Mouse (Mus musculus): ENCODE results near the gene Emc9. TPM values are rescaled to one million over a fixed set of nuclear protein-coding genes. Genes with fewer than 3 reads are reported as not detected.
A peak's percentile ranks its signal among the peaks of the same experiment; 100 is the strongest.

The Emc9 gene
- polyA plus RNA-seq, 1 experiment from 2014 or later: 22.5 TPM

DNA sequence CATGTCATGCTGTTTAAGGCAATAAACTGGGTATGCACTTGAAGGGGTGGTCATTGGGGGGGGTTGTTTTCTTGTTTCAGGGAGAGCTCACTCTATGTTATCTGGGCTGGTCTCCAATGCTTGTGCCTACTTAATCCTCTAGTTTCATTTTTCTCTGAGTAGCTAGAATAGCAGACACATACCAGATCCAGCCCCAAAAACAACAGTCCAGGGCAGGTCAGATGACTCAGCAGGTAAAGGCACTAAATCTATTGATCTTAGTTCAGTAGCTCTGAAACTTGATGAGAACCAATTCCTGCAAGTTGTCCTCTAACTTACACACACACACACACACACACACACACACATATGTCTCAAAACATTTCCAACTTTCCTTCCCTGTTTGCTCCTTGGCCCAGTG lies 13.3 kb downstream of the Emc9 start:
- Histone ChIP-seq H3K27me3 (ENCODE audit: control insufficient read depth, insufficient read depth, low read depth, low read length) (no peaks in the 10 kb centered on the region), H3K9me3 (replicated peaks; ENCODE audit: control insufficient read depth, low read length) (no peaks in the 10 kb centered on the region), H3K4me2 (ENCODE audit: low read depth, low read length) (no peak overlapping the region), H3K4me1 (ENCODE audit: control insufficient read depth, low read depth, low read length) (peaks cover 13% of the 10 kb centered on the region), H3K9ac (ENCODE audit: low read depth, low read length) (no peak overlapping the region), H3K36me3 (ENCODE audit: control insufficient read depth, insufficient read depth) (peaks cover 19% of the 10 kb centered on the region), H3K27ac (ENCODE audit: low read length) (peak overlapping the region; percentile 23), H3K4me3 (ENCODE audit: low read depth, low read length) (no peak overlapping the region)
- no peak for ATAC-seq (ENCODE audit: low read depth)

DNA sequence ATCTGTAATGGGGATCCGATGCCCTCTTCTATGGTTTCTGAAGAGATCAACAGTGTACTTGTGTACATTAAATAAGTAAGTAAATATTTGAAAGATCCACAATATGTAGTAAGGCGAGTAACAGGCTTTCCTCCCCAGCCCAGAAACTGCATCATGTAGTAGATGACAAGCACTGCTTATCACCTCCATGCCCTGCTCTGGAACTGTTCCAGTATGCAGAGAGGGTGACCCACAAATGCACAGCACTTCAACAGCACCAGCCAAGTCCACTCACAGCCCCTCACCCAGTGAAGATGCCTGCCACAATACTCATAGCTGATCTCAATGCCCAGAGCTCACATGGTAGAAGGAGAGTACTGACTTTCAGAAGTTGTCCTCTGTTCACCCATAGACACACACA lies 14.5 kb downstream of the Emc9 start:
- H3K27ac ChIP-seq (ENCODE audit: low read length): no peak overlapping the region

GRCm38 (mm10) chr14:55567496-55567895 lies 17.6 kb downstream of the Emc9 start:
- Histone ChIP-seq H3K9ac (ENCODE audit: low read depth, low read length) (no peak overlapping the region), H3K27me3 (ENCODE audit: control insufficient read depth, insufficient read depth, low read depth, low read length) (no peaks in the 10 kb centered on the region), H3K4me1 (ENCODE audit: control insufficient read depth, low read depth, low read length) (peaks cover 9% of the 10 kb centered on the region), H3K4me3 (ENCODE audit: low read depth, low read length) (no peak overlapping the region), H3K4me2 (ENCODE audit: low read depth, low read length) (no peak overlapping the region), H3K36me3 (ENCODE audit: control insufficient read depth, insufficient read depth) (peaks cover 45% of the 10 kb centered on the region), H3K9me3 (replicated peaks; ENCODE audit: control insufficient read depth, low read length) (no peaks in the 10 kb centered on the region), H3K27ac (ENCODE audit: low read length) (no peak overlapping the region)
- 69% methylated on average over 3 of the region's 3 CpGs for WGBS (ENCODE audit: insufficient replicate concordance)
- ATAC-seq (ENCODE audit: low read depth): no peak

More for the DNA sequence above, 14.5 kb downstream of the Emc9 start:
- Histone ChIP-seq H3K4me3 (ENCODE audit: low read depth, low read length) (no peak overlapping the region), H3K9ac (ENCODE audit: low read depth, low read length) (no peak overlapping the region), H3K9me3 (replicated peaks; ENCODE audit: control insufficient read depth, low read length) (no peaks in the 10 kb centered on the region), H3K27me3 (ENCODE audit: control insufficient read depth, insufficient read depth, low read depth, low read length) (no peaks in the 10 kb centered on the region), H3K36me3 (ENCODE audit: control insufficient read depth, insufficient read depth) (peaks cover 31% of the 10 kb centered on the region), H3K4me1 (ENCODE audit: control insufficient read depth, low read depth, low read length) (peaks cover 9% of the 10 kb centered on the region), H3K4me2 (ENCODE audit: low read depth, low read length) (no peak overlapping the region)
- WGBS (ENCODE audit: insufficient replicate concordance): 69% methylated on average over 2 of the region's 2 CpGs
- ATAC-seq (ENCODE audit: low read depth): no peak

GRCm38 (mm10) chr14:55565748-55566147 lies 19.4 kb downstream of the Emc9 start:
- Histone ChIP-seq H3K27ac (ENCODE audit: low read length) (no peak overlapping the region), H3K27me3 (ENCODE audit: control insufficient read depth, insufficient read depth, low read depth, low read length) (no peaks in the 10 kb centered on the region), H3K9ac (ENCODE audit: low read depth, low read length) (no peak overlapping the region), H3K36me3 (ENCODE audit: control insufficient read depth, insufficient read depth) (peaks cover 45% of the 10 kb centered on the region), H3K4me1 (ENCODE audit: control insufficient read depth, low read depth, low read length) (peaks cover 12% of the 10 kb centered on the region), H3K9me3 (replicated peaks; ENCODE audit: control insufficient read depth, low read length) (no peaks in the 10 kb centered on the region), H3K4me2 (ENCODE audit: low read depth, low read length) (no peak overlapping the region), H3K4me3 (ENCODE audit: low read depth, low read length) (no peak overlapping the region)
- WGBS (ENCODE audit: insufficient replicate concordance): 71% methylated on average over 3 of the region's 3 CpGs
- no peak for ATAC-seq (ENCODE audit: low read depth)

- no peak overlapping the region for H3K27ac ChIP-seq (ENCODE audit: low read length)
- H3K4me1 ChIP-seq (ENCODE audit: control insufficient read depth, low read depth, low read length): peaks cover 18% of the 10 kb centered on the region
- H3K27me3 ChIP-seq (ENCODE audit: control insufficient read depth, insufficient read depth, low read depth, low read length): no peaks in the 10 kb centered on the region
- H3K4me2 ChIP-seq (ENCODE audit: low read depth, low read length): no peak overlapping the region
- 76% methylated on average over 11 of the region's 11 CpGs for WGBS (ENCODE audit: insufficient replicate concordance)
- H3K36me3 ChIP-seq (ENCODE audit: control insufficient read depth, insufficient read depth): peaks cover 35% of the 10 kb centered on the region
- no peak for ATAC-seq (ENCODE audit: low read depth)
- no peak overlapping the region for H3K4me3 ChIP-seq (ENCODE audit: low read depth, low read length)
- no peaks in the 10 kb centered on the region for H3K9me3 ChIP-seq (replicated peaks; ENCODE audit: control insufficient read depth, low read length)
- no peak overlapping the region for H3K9ac ChIP-seq (ENCODE audit: low read depth, low read length)
Measured at GRCm38 (mm10) chr14:55563249-55563648, 21.9 kb downstream of the Emc9 start.

GRCm38 (mm10) chr14:55561860-55562259 lies 23.2 kb downstream of the Emc9 start:
- H3K4me1 ChIP-seq (ENCODE audit: control insufficient read depth, low read depth, low read length): peaks cover 32% of the 10 kb centered on the region
- peak overlapping the region; percentile 46; the same call in 1 of the 2 replicates for H3K9ac ChIP-seq (ENCODE audit: low read depth, low read length)
- peaks cover 27% of the 10 kb centered on the region for H3K36me3 ChIP-seq (ENCODE audit: control insufficient read depth, insufficient read depth)
- peak overlapping the region; percentile 78 for H3K4me3 ChIP-seq (ENCODE audit: low read depth, low read length)
- no peaks in the 10 kb centered on the region for H3K9me3 ChIP-seq (replicated peaks; ENCODE audit: control insufficient read depth, low read length)
- H3K27ac ChIP-seq (ENCODE audit: low read length): no peak overlapping the region
- H3K27me3 ChIP-seq (ENCODE audit: control insufficient read depth, insufficient read depth, low read depth, low read length): no peaks in the 10 kb centered on the region
- H3K4me2 ChIP-seq (ENCODE audit: low read depth, low read length): peak overlapping the region; percentile 89
- 84% methylated on average over 10 of the region's 10 CpGs for WGBS (ENCODE audit: insufficient replicate concordance)
- no peak for ATAC-seq (ENCODE audit: low read depth)

DNA sequence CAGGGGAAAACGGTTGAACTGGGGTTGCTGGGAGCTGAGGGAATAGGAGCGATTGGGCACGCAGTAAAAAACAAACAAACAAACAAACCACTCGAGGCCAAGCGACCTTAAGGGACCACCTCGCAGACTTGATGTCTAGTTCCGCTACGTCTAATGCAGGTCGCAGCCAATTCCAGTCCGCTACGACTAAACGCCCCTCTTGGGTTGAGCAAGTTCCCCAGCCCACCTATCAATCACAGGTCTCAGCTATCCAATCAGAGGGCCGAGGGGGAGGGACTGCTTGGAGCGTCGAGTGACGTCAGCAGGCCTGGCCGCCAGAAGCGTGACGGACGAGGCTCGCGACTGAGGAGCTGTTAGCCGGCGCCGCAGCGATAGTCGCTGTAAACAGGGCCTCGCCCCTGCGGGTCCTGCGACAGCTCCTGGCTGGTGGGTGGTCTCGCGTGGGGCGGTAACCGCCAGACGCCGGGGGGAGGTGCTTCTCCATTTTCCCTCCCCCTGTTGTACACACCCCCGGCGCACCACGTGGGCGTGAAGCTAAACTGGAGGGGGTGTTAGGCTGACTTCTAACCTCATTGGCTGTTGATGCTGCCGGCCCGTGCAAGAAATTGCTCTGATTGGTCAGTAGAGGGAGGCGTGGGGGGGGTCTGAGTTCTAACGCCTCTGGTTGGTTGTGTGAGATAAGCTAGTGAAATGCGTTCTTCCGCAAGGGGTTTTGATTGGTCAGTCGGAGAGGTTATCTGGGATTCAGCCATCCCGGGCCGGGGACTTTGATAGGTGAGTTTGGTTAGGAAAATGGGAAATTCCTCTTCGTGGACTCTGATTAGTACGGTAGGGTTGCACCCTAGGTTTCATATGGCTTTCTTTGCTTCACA lies 24.7 kb downstream of the Emc9 start, which contains the start of gene A730061H03Rik:
A730061H03Rik (minus strand) TSS at position 205 of the 872 bp plus-strand sequence.
- peak; percentile 87 for ATAC-seq (ENCODE audit: low read depth)
- H3K27me3 ChIP-seq (ENCODE audit: control insufficient read depth, insufficient read depth, low read depth, low read length): no peaks in the 10 kb centered on the region
- WGBS (ENCODE audit: insufficient replicate concordance): under 1% methylated on average over 51 of the region's 51 CpGs
- H3K4me2 ChIP-seq (ENCODE audit: low read depth, low read length): peak within 1 kb of the TSS; percentile 89
- peaks cover 13% of the 10 kb centered on the region for H3K36me3 ChIP-seq (ENCODE audit: control insufficient read depth, insufficient read depth)
- H3K4me3 ChIP-seq (ENCODE audit: low read depth, low read length): peak within 1 kb of the TSS; percentile 78
- H3K9ac ChIP-seq (ENCODE audit: low read depth, low read length): peak within 1 kb of the TSS; percentile 90
- peak within 1 kb of the TSS; percentile 100 for H3K27ac ChIP-seq (ENCODE audit: low read length)
- H3K4me1 ChIP-seq (ENCODE audit: control insufficient read depth, low read depth, low read length): peaks cover 43% of the 10 kb centered on the region
- H3K9me3 ChIP-seq (replicated peaks; ENCODE audit: control insufficient read depth, low read length): no peaks in the 10 kb centered on the region

GRCm38 (mm10) chr14:55559799-55560201 lies 25.3 kb downstream of the Emc9 start, which contains the start of gene Dcaf11:
Gene Dcaf11 (plus strand): TSS chr14:55560006.
- H3K4me3 ChIP-seq (ENCODE audit: low read depth, low read length): peak within 1 kb of the TSS; percentile 78
- H3K4me2 ChIP-seq (ENCODE audit: low read depth, low read length): peak within 1 kb of the TSS; percentile 89
- H3K36me3 ChIP-seq (ENCODE audit: control insufficient read depth, insufficient read depth): peaks cover 7% of the 10 kb centered on the region
- peak; percentile 76 for ATAC-seq (ENCODE audit: low read depth)
- H3K27ac ChIP-seq (ENCODE audit: low read length): peak within 1 kb of the TSS; percentile 100
- H3K9me3 ChIP-seq (replicated peaks; ENCODE audit: control insufficient read depth, low read length): no peaks in the 10 kb centered on the region
- peaks cover 43% of the 10 kb centered on the region for H3K4me1 ChIP-seq (ENCODE audit: control insufficient read depth, low read depth, low read length)
- H3K27me3 ChIP-seq (ENCODE audit: control insufficient read depth, insufficient read depth, low read depth, low read length): no peaks in the 10 kb centered on the region
- under 1% methylated on average over 27 of the region's 27 CpGs for WGBS (ENCODE audit: insufficient replicate concordance)
- H3K9ac ChIP-seq (ENCODE audit: low read depth, low read length): peak within 1 kb of the TSS; percentile 90

Measured in liver, embryonic 16.5 days (tissue).